Mouse (Mus musculus) liver, embryonic 13.5 days (tissue): ENCODE data around the gene Coro6. TPM values are rescaled to one million over a fixed set of nuclear protein-coding genes. Genes with fewer than 3 reads are reported as not detected.

Experiments used
- ATAC-seq: fragments of 200-750 bp; cut with Nextera tagmentation; 2 replicates; pipeline ENCODE4 v1.8.0; 2017; ENCODE audit warnings: low read depth, mild to moderate bottlenecking, moderate number of reproducible peaks, moderate library complexity
- DNase-seq: peaks from one replicate; pipeline ENCODE4 v3.0.0; 2022
- H3K27ac ChIP-seq: fragments of 300-500 bp; sonication (generic); 2 replicates; pipeline ENCODE4 v1.5.1; 2015; ENCODE audit warnings: moderate library complexity, mild to moderate bottlenecking, inconsistent platforms
- H3K27me3 ChIP-seq: fragments of 300-500 bp; sonication (generic); 2 replicates; pipeline ENCODE4 v1.6.1; 2015; ENCODE audit warnings: mild to moderate bottlenecking, inconsistent platforms
- H3K36me3 ChIP-seq: fragments of 300-500 bp; sonication (generic); 2 replicates; pipeline ENCODE4 v1.6.1; 2015; ENCODE audit warnings: mild to moderate bottlenecking, inconsistent platforms
- H3K4me1 ChIP-seq: fragments of 300-500 bp; sonication (generic); replicated peaks from 2 replicates; pipeline ENCODE4 v1.6.1; 2015; ENCODE audit warnings: inconsistent platforms
- H3K4me2 ChIP-seq: fragments of 300-500 bp; sonication (generic); 2 replicates; pipeline ENCODE4 v1.6.1; 2015; ENCODE audit warnings: inconsistent platforms, mild to moderate bottlenecking, moderate library complexity
- H3K4me3 ChIP-seq: fragments of 300-500 bp; sonication (generic); replicated peaks from 2 replicates; pipeline ENCODE4 v1.5.1; 2015; ENCODE audit warnings: mild to moderate bottlenecking, inconsistent platforms
- H3K9ac ChIP-seq: fragments of 300-500 bp; sonication (generic); 2 replicates; pipeline ENCODE4 v1.6.1; 2015; ENCODE audit warnings: mild to moderate bottlenecking, inconsistent platforms
- H3K9me3 ChIP-seq: fragments of 300-500 bp; sonication (generic); replicated peaks from 2 replicates; pipeline ENCODE4 v1.6.1; 2016; ENCODE audit warnings: inconsistent platforms
- WGBS: fragments of 180-500 bp; shearing (Covaris S2); methylation state at CpG from one replicate; pipeline ENCODE4 v1.1.7; 2015; ENCODE audit not compliant: insufficient replicate concordance; 5-methylcytosine and 5-hydroxymethylcytosine counted together
- polyA plus RNA-seq: library from polyadenylated mRNA; unstranded; fragments of >200 nt; fragmentation: Nextera tagmentation; extraction: Ambion mirVana; gene quantifications from 2 replicates; pipeline ENCODE4 v1.2.1, GENCODE M21; 2015

Coro6 gene
- polyA plus RNA-seq, 1 experiment from 2014 or later: 0.03 TPM

DNA sequence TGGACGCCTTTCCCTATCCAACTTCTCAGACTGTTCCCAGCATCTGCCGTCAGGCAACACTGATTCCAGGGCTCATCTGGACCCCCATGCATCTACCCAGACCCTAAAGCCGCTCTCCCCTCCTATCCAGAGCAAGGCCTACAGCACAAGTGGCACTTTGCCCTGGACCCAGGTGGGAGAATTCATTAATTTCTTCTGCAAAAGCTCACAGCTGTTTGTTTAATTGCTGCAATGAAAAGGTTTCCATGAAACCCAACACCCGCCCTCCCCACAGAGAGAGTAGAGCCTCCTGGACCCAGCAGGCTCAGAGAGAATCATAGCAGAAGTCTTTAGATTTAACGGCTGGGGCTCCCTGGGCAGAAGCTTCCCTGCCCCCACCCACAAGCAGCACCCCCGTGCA, 23.0 kb downstream of the Coro6 start:
- H3K27me3 ChIP-seq: peaks cover 25% of the 10 kb centered on the region
- no peak overlapping the region for H3K9ac ChIP-seq
- H3K4me1 ChIP-seq: peaks cover 33% of the 10 kb centered on the region
- no peak overlapping the region for H3K4me2 ChIP-seq
- no peak overlapping the region for H3K27ac ChIP-seq
- H3K9me3 ChIP-seq: no peaks in the 10 kb centered on the region
- WGBS: 70% methylated on average over 6 of the region's 6 CpGs
- no peak overlapping the region for H3K4me3 ChIP-seq
- ATAC-seq (no peak), DNase-seq (no peak)
- no peaks in the 10 kb centered on the region for H3K36me3 ChIP-seq

DNA sequence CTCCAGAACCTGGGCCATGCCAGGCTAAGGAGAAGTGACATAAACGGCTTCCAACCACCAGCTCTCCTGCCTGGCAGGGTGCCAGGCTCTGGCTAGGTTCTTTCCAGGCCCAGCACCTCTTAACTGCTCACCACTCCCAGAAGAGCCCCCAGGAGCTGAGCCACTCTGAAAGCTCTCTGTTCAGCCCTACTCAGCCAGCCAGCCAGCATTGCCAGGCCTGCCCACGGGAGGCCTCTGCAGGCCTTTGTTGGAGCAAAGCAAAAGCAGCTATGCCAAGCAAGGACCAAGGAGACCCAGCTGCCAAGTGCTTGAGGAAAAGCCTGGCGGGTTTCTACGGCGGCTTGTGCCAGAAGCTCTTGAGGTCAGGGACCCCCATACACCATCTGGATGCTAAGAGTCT, 24.6 kb downstream of the Coro6 start:
- no peaks in the 10 kb centered on the region for H3K36me3 ChIP-seq
- H3K4me3 ChIP-seq: no peak overlapping the region
- no peak overlapping the region for H3K27ac ChIP-seq
- WGBS: 76% methylated on average over 5 of the region's 5 CpGs
- no peaks in the 10 kb centered on the region for H3K9me3 ChIP-seq
- H3K27me3 ChIP-seq: peaks cover 34% of the 10 kb centered on the region
- H3K9ac ChIP-seq: no peak overlapping the region
- H3K4me1 ChIP-seq: peaks cover 49% of the 10 kb centered on the region
- H3K4me2 ChIP-seq: no peak overlapping the region
- DNase-seq: no peak
- ATAC-seq: no peak

DNA sequence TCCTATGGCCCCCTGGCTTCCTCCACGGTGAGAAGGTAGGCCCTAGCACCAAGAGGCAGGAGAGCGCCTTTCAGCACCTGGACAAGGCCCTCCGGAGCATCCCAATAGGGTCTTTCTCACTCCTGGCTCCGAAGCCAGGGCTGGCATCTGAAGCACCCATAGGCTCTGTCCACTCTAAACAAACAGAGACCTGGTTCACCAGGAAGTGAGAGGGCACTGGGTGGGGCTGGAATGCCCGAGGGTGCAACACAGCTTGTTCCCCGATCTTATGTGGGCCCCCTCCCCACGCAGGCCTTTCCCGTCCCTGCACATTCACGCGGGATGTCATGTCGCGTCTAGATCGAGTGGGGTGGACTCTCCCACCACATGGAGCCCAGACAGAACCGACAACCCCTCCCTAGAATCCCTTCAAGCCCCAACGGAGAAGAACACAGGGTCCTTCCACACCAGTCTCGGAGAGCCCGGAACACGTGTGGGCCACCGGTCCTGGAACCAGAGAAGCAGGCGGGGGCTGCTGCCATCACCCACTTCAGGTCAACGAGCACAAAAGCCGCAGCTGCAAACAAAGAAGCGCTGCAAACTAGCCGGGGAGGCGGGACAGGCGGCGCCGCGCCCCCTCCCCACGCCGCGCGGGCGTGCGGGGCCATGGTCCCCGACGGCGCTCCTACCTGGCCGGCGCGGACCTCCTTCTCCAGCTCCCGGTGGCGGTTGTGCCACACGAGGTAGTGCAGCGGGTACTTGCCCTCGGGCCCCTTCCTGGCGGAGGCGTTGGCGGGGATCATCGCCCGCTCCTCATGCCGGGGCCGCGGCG, 26.8 kb downstream of the Coro6 start:
- DNase-seq: no peak
- H3K4me1 ChIP-seq: peaks cover 55% of the 10 kb centered on the region

DNA sequence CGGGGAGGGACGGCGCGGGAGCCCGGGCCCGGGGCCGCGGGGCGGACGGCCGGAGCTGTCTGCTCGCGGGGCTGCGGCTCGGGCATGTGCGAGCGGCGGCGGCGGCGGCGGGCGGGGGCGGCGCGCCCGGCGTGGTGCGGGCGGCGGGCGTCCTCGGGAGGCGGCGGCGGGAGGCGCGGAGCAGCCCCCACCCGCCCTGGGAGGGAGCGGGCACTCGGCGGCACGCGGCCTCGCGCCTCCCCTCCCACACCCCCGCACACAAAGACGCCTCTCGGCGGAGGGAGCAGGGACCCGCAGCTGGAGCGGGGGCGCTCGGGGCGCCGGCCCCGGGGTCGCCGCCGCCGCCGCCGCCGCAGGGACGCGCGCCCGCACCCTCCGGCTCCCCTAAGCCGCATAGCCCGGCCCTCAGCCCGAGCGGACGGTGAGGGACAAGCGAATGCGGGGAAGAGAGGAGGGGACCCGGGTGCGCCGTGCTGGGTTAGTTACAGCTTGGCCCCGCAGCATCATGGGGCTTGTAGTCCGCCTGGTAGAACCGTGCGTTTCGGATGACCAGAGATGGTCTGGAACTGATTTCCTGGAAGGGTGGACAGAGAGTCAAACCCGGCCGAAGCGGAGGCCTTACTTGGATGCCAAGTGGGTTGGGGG, 27.5 kb downstream of the Coro6 start, which contains the start of gene Ankrd13b:
TSS of gene Ankrd13b (minus strand) at position 88 of the 645 bp plus-strand sequence.
- peaks cover 34% of the 10 kb centered on the region for H3K27me3 ChIP-seq
- DNase-seq (no peak), ATAC-seq (0 out of 2 replicates have a peak, but pooled peaks have one; percentile 9)
- H3K4me1 ChIP-seq: peaks cover 62% of the 10 kb centered on the region
- peak within 1 kb of the TSS; percentile 98 for H3K4me2 ChIP-seq
- H3K36me3 ChIP-seq: no peaks in the 10 kb centered on the region
- H3K4me3 ChIP-seq: peak within 1 kb of the TSS; percentile 72
- H3K9ac ChIP-seq: peak within 1 kb of the TSS; percentile 75
- under 1% methylated on average over 67 of the region's 87 CpGs for WGBS
- no peaks in the 10 kb centered on the region for H3K9me3 ChIP-seq
- no peak within 1 kb of the TSS for H3K27ac ChIP-seq

More for the DNA sequence above, 26.8 kb downstream of the Coro6 start:
- Histone ChIP-seq H3K4me3 (peak overlapping the region; percentile 72), H3K27ac (no peak overlapping the region), H3K9me3 (no peaks in the 10 kb centered on the region), H3K36me3 (no peaks in the 10 kb centered on the region), H3K4me2 (peak overlapping the region; percentile 96), H3K9ac (peak overlapping the region; percentile 75), H3K27me3 (peaks cover 34% of the 10 kb centered on the region)
- ATAC-seq: no peak
- 6% methylated on average over 55 of the region's 55 CpGs for WGBS

DNA sequence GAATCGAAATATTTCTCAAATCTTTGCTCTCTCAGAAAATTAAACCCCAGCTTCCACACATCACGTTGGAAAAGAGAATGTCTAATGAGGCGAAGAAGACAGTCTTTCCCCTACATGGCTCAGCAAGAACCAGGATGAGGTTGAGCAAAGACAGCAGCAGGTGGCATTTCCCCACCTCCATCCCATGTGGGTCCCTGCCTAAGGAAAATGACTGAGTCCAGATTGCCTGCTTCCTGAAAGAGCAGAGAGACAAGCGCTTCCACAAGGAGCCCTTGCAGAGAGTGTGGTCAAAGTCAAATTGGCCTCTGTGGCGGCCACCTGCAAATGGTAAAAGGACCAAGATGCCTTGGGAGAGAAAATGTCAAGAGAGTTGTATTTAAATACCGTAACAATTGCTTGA, 28.2 kb downstream of the Coro6 start:
- DNase-seq (no peak), ATAC-seq (no peak)
- Histone ChIP-seq H3K27me3 (peaks cover 34% of the 10 kb centered on the region), H3K9me3 (no peaks in the 10 kb centered on the region), H3K9ac (no peak overlapping the region; the same call in 1 of the 2 replicates), H3K4me3 (no peak overlapping the region), H3K4me1 (peaks cover 69% of the 10 kb centered on the region), H3K4me2 (peak overlapping the region; percentile 98), H3K36me3 (no peaks in the 10 kb centered on the region), H3K27ac (no peak overlapping the region)
- 65% methylated on average over 6 of the region's 6 CpGs for WGBS

DNA sequence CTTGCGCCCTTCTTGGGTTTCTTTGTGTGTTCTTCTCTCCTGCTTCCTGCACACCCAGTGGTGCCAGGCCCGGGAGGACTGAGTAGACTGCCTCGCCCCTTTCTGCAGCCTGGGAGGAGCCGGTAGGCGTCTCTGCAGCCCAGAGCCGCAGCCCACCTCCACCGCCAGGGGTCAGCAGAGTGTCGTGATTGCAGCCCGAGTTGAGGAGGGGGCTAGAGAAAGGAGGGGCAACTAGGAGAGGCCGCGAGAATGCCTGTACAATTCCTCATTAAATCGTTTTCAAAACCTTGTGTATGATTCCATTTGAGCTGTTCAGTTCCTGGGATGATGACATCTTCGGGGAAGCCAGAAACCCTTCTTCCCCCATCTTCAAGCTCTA, 28.9 kb downstream of the Coro6 start:
- Histone ChIP-seq H3K9ac (peak overlapping the region; percentile 88), H3K4me1 (peaks cover 76% of the 10 kb centered on the region), H3K27me3 (peaks cover 34% of the 10 kb centered on the region), H3K9me3 (no peaks in the 10 kb centered on the region), H3K27ac (0 out of 2 replicates have a peak overlapping the region, but pooled peaks have one; percentile 81), H3K4me2 (peak overlapping the region; percentile 98), H3K4me3 (peak overlapping the region; percentile 87), H3K36me3 (no peaks in the 10 kb centered on the region)
- WGBS: under 1% methylated on average over 13 of the region's 13 CpGs
- DNase-seq (peak; percentile 78), ATAC-seq (peak; percentile 57)

DNA sequence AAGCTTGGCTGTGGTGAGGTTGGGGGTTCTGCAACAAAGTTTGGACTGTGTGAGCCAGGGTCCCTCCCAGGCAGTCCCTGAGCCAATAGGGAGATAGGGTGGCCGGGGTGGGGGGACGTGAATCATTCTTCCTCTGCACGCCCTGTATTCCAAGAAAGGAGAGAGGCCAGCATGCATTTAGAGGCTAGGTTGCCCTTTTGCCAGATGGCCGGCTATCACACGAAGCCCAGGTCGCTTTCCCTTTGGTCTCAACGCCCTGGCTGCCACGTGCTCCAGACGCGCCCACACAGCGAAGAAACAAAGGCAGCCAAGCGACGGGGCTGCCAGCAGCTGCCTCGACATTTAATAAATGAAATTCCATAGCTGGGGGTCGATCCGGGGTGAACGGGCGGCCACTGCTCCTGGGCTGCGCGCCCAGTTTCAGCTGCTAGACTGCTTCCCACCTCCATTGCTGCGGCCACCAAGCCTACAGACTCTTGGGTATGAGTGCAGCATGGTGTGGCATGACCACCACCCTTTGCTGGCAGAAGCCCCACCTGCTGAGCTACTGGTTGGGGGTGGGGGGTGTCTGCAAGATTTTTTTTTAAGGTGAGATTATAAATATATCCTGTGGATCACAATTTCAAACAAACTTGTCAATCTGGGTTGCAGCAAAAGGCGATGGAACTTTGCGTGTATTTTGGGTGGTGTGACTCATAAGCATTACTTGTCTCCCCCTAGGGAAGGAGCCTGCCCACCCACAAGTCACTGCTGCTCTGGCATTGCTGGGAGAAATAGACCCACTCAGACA, 29.5 kb downstream of the Coro6 start:
- peak overlapping the region; percentile 88 for H3K9ac ChIP-seq
- peak overlapping the region; percentile 81 for H3K27ac ChIP-seq
- H3K4me3 ChIP-seq: peak overlapping the region; percentile 87
- H3K36me3 ChIP-seq: no peaks in the 10 kb centered on the region
- H3K27me3 ChIP-seq: peaks cover 34% of the 10 kb centered on the region
- peak overlapping the region; percentile 98 for H3K4me2 ChIP-seq
- H3K4me1 ChIP-seq: peaks cover 79% of the 10 kb centered on the region
- H3K9me3 ChIP-seq: no peaks in the 10 kb centered on the region
- peak; percentile 45 for DNase-seq
- ATAC-seq: peak; percentile 22; the same call in 1 of the 2 replicates
- under 1% methylated on average over 23 of the region's 23 CpGs for WGBS

DNA sequence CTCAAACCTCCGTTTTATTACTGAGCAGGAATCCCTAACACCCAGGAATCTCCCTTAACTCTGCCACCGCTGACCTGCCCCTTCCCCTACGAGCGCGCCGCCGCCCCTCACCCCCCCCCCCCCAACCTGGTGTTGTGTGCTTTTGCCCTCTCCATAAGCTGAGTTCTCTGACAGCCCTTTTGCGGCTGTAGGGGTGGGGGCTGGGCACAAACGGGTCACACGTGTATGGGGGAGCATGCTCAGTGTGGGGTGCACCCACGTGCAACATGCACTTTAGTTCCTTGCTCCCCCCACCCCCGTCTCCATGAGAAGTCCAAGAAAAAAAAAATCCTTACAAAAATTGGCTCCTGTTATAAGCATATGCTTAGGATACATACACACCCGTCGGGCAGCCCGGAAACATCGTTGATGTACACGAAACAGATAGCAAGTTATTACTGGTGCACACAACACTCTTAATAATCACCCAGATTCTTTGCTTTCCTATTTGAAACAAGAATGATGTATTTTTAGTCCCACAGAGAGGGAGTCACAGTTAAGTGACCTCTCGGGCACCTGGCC, 30.2 kb downstream of the Coro6 start:
- peak overlapping the region; percentile 88 for H3K9ac ChIP-seq
- peak overlapping the region; percentile 87 for H3K4me3 ChIP-seq
- peak; percentile 27 for DNase-seq
- H3K36me3 ChIP-seq: no peaks in the 10 kb centered on the region
- ATAC-seq: no peak
- H3K9me3 ChIP-seq: no peaks in the 10 kb centered on the region
- peak overlapping the region; percentile 98 for H3K4me2 ChIP-seq
- WGBS: 0% methylated on average over 18 of the region's 18 CpGs
- H3K27ac ChIP-seq: peak overlapping the region; percentile 81
- peaks cover 34% of the 10 kb centered on the region for H3K27me3 ChIP-seq
- peaks cover 86% of the 10 kb centered on the region for H3K4me1 ChIP-seq

DNA sequence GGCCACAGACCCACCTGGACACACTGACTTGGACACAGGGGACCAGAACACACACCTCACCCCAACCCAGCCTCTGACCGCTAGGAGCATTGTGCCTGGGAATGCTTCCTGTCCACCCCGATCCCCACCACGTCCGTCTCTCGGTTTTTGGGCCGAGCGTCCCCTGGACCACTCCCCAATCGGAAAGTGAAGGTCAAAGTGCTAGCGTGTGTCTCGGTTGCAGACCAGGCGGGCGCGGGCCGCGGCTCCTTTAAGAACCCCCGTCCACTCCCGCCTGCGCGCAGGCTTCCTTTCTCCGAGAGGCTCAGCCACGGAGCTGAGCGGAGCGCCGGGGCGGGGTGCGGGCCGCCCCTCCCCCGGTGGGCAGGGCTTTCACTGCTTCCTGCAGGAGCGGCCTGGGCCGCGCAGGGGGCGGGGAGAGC, 30.7 kb downstream of the Coro6 start:
- H3K9ac ChIP-seq: peak overlapping the region; percentile 88
- DNase-seq: peak; percentile 85
- H3K36me3 ChIP-seq: no peaks in the 10 kb centered on the region
- H3K4me3 ChIP-seq: peak overlapping the region; percentile 87
- WGBS: under 1% methylated on average over 31 of the region's 32 CpGs
- H3K4me2 ChIP-seq: peak overlapping the region; percentile 98
- no peaks in the 10 kb centered on the region for H3K9me3 ChIP-seq
- H3K27me3 ChIP-seq: peaks cover 32% of the 10 kb centered on the region
- peak; percentile 85 for ATAC-seq
- H3K27ac ChIP-seq: peak overlapping the region; percentile 81
- H3K4me1 ChIP-seq: peaks cover 89% of the 10 kb centered on the region

DNA sequence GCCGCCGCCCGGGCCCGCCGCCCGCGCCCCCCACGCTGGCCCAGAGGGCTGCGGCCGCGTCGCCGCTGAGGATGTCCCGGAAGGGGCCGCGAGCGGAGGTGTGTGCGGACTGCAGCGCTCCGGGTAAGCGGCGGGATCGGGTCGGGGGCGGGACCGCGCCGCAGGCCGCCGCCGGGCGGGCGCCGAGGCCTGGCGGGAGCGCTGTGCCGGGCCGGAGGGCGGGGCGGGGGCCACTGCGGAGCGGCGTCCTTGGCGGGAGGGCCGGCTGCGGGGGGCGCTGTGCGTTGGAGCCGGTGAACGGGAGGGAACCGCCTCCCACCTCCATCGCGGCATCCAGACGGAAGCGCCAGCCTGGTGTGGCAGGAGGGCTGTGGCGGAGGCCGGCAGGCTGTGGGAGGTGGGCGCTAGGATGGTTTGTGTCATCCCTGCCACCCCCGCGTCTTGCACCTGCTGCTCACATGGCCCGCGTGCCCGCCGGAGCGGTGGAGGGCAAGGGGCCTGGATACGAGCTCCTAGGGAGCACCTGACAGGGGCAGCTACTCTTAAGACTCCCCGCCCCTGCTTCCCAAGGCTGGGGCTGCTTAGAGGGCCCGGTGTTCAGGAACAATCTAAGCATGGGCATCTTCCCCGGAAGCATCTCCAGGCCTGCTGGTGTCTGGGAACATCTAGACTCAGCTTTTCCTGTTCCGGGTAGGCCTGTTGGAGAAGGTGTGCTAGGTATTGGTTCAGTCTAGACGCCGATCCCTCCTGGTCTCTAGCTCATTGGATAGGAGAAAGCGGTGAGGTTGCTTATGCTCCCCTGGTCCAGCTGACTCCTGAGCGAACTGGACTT, 31.5 kb downstream of the Coro6 start, which contains the start of gene Git1:
TSS of gene Git1 (plus strand) at position 51 of the 832 bp plus-strand sequence.
- ATAC-seq: no peak; the same call in 1 of the 2 replicates

More for the DNA sequence above, 31.5 kb downstream of the Coro6 start, which contains the start of gene Git1:
- under 1% methylated on average over 67 of the region's 74 CpGs for WGBS
- DNase-seq: peak; percentile 54
- Histone ChIP-seq H3K9ac (peak within 1 kb of the TSS; percentile 88), H3K36me3 (no peaks in the 10 kb centered on the region), H3K4me2 (peak within 1 kb of the TSS; percentile 98), H3K4me3 (peak within 1 kb of the TSS; percentile 87), H3K9me3 (no peaks in the 10 kb centered on the region), H3K27me3 (peaks cover 24% of the 10 kb centered on the region), H3K4me1 (peaks cover 89% of the 10 kb centered on the region), H3K27ac (peak within 1 kb of the TSS; percentile 81)
